Mouse (Mus musculus): ENCODE data around the gene Znrd1.
"Not testable (repeated sequence)": the region's sequence is repeated elsewhere in the genome, so short reads cannot be mapped to it uniquely, and the experiment has no call there.

- not testable (repeated sequence) for TF ChIP-seq RAD21 (IDR thresholded peaks at IDR 0.05; ENCODE audit: low read depth, low read length); CTCF (IDR thresholded peaks at IDR 0.05 in 2 of 3, conservative IDR thresholded peaks at IDR 0.05 in 1 of 3; ENCODE audit: control insufficient read depth in 1 of 3, insufficient read depth in 1 of 3, low read depth in 2 of 3, low read length in 3 of 3, poor library complexity in 1 of 3, severe bottlenecking in 1 of 3); NRF1 (IDR thresholded peaks at IDR 0.05; ENCODE audit: insufficient read depth, low read depth, low read length, poor library complexity, severe bottlenecking); HCFC1 (IDR thresholded peaks at IDR 0.05; ENCODE audit: low read depth, low read length); POLR2A (IDR thresholded peaks at IDR 0.05; ENCODE audit: control insufficient read depth in 1 of 2, insufficient read depth in 1 of 2, low read depth in 1 of 2, low read length in 2 of 2, poor library complexity in 1 of 2); MYC (IDR thresholded peaks at IDR 0.05; ENCODE audit: low read depth, low read length)
Measured at GRCm38 (mm10) chr17:36990630-36991029, 32.3 kb upstream of the Znrd1 start.
